Mouse (Mus musculus): ENCODE data around the gene Esrp2. TPM values are rescaled to one million over a fixed set of nuclear protein-coding genes. Genes with fewer than 3 reads are reported as not detected.

The Esrp2 gene
- total and polyA plus RNA-seq, 3 experiments: 0.24 to 0.30 TPM; not detected in 1

GRCm38 (mm10) chr8:106157419-106157818 lies 20.6 kb upstream of the Esrp2 start:
- dilution Hi-C loops (cut with MboI; ENCODE audit: extremely low pct_ligation_motif_present, extremely low pct_unique_long_range_greater_than_20kb, low sequenced_read_pairs) (no loop called here), in situ Hi-C loops (cut with MboI; ENCODE audit: low pct_ligation_motif_present, low pct_unique_long_range_greater_than_20kb, low sequenced_read_pairs) (no loop called here)
- H3K79me2 ChIP-seq (replicated peaks; ENCODE audit: control insufficient read depth, extremely low read depth, insufficient read depth, poor library complexity, severe bottlenecking): no peaks in the 10 kb centered on the region
- no peaks in the 10 kb centered on the region for H3K9me3 ChIP-seq (replicated peaks; ENCODE audit: low read length)
- H3K4me3 ChIP-seq (replicated peaks in 1 of 3; ENCODE audit: low read depth in 2 of 3, low read length in 2 of 3, poor library complexity in 1 of 3): no peak overlapping the region
- no peak for DNase-seq (ENCODE audit: extremely low read depth)
- H3K27ac ChIP-seq (ENCODE audit: insufficient read depth, low read depth): no peak overlapping the region
- H3K27me3 ChIP-seq (replicated peaks): no peaks in the 10 kb centered on the region
- TF ChIP-seq ZMIZ1 (IDR thresholded peaks at IDR 0.05; ENCODE audit: low read depth, low read length): no peak
- TF ChIP-seq RCOR1 (conservative IDR thresholded peaks at IDR 0.05; ENCODE audit: low read depth, low read length): no peak
- no peak for TF ChIP-seq EP300 (IDR thresholded peaks at IDR 0.05; ENCODE audit: low read length)
- no peak for TF ChIP-seq MAFK (IDR thresholded peaks at IDR 0.05; ENCODE audit: insufficient replicate concordance, low read length)
- no peak for TF ChIP-seq MXI1 (IDR thresholded peaks at IDR 0.05; ENCODE audit: low read depth, low read length)
- TF ChIP-seq ZNF384 (IDR thresholded peaks at IDR 0.05; ENCODE audit: low read depth, low read length): no peak
- no peak for TF ChIP-seq E2F4 (IDR thresholded peaks at IDR 0.05; ENCODE audit: insufficient replicate concordance, low read depth, low read length)
- TF ChIP-seq USF2 (conservative IDR thresholded peaks at IDR 0.05; ENCODE audit: low read depth, low read length): no peak
- TF ChIP-seq CHD2 (IDR thresholded peaks at IDR 0.05; ENCODE audit: low read length): no peak
- no peak for TF ChIP-seq SMC3 (IDR thresholded peaks at IDR 0.05; ENCODE audit: low read depth, low read length)
- TF ChIP-seq MAX (IDR thresholded peaks at IDR 0.05; ENCODE audit: low read length): no peak
- TF ChIP-seq ETS1 (conservative IDR thresholded peaks at IDR 0.05; ENCODE audit: low read depth, low read length): no peak
- no peak for TF ChIP-seq UBTF (IDR thresholded peaks at IDR 0.05; ENCODE audit: low read depth, low read length)
- TF ChIP-seq IRF4 (IDR thresholded peaks at IDR 0.05; ENCODE audit: low read depth, low read length): no peak
- TF ChIP-seq MEF2A (IDR thresholded peaks at IDR 0.05; ENCODE audit: borderline replicate concordance, low read depth, low read length): no peak
- no peak for TF ChIP-seq NELFE (IDR thresholded peaks at IDR 0.05; ENCODE audit: low read depth, low read length)
- H3K4me2 ChIP-seq (ENCODE audit: insufficient read depth, low read depth, poor library complexity, severe bottlenecking): no peak overlapping the region
- H3K9ac ChIP-seq (ENCODE audit: insufficient read depth, low read depth): no peak overlapping the region
- H3K4me1 ChIP-seq (ENCODE audit: control insufficient read depth in 1 of 2, insufficient read depth in 2 of 2): peaks cover 0 to 16% of the 10 kb centered on the region in 2 experiments; a peak in 3 of 4 replicates
- peaks cover 18 to 67% of the 10 kb centered on the region in 2 experiments for H3K36me3 ChIP-seq (replicated peaks in 1 of 2; ENCODE audit: control insufficient read depth in 1 of 2, insufficient read depth in 1 of 2, low read length in 1 of 2)

- TF ChIP-seq E2F4 (IDR thresholded peaks at IDR 0.05; ENCODE audit: insufficient replicate concordance, low read depth, low read length) (no peak), USF1 (IDR thresholded peaks at IDR 0.05; ENCODE audit: low read depth, low read length) (no peak), PAX5 (IDR thresholded peaks at IDR 0.05; ENCODE audit: low read length) (no peak), EP300 (IDR thresholded peaks at IDR 0.05; ENCODE audit: low read length) (no peak), KAT2A (IDR thresholded peaks at IDR 0.05; ENCODE audit: insufficient replicate concordance, low read length) (no peak), MAFK (IDR thresholded peaks at IDR 0.05; ENCODE audit: insufficient replicate concordance, low read length) (no peak), NELFE (IDR thresholded peaks at IDR 0.05; ENCODE audit: low read depth, low read length) (no peak), GABPA (IDR thresholded peaks at IDR 0.05; ENCODE audit: insufficient replicate concordance, low read depth, low read length) (no peak), ZC3H11A (IDR thresholded peaks at IDR 0.05; ENCODE audit: low read depth, low read length) (no peak), TBP (conservative IDR thresholded peaks at IDR 0.05; ENCODE audit: low read depth, low read length) (no peak), IRF4 (IDR thresholded peaks at IDR 0.05; ENCODE audit: low read depth, low read length) (no peak), NRF1 (IDR thresholded peaks at IDR 0.05; ENCODE audit: low read depth, low read length) (no peak), JUND (conservative IDR thresholded peaks at IDR 0.05; ENCODE audit: low read depth, low read length) (no peak), SIN3A (IDR thresholded peaks at IDR 0.05; ENCODE audit: low read length) (no peak)
- Histone ChIP-seq H3K4me2 (ENCODE audit: insufficient read depth, low read depth, poor library complexity, severe bottlenecking) (no peak overlapping the region), H3K4me1 (ENCODE audit: control insufficient read depth in 1 of 2, insufficient read depth in 2 of 2) (peaks cover 12 to 36% of the 10 kb centered on the region in 2 experiments; a peak in 3 of 4 replicates), H3K79me2 (replicated peaks; ENCODE audit: control insufficient read depth, extremely low read depth, insufficient read depth, poor library complexity, severe bottlenecking) (no peaks in the 10 kb centered on the region), H3K4me3 (replicated peaks in 1 of 3; ENCODE audit: low read depth in 2 of 3, low read length in 2 of 3, poor library complexity in 1 of 3) (no peak overlapping the region), H3K9ac (ENCODE audit: insufficient read depth, low read depth) (no peak overlapping the region), H3K27ac (ENCODE audit: insufficient read depth, low read depth) (no peak overlapping the region), H3K9me3 (replicated peaks; ENCODE audit: low read length) (no peaks in the 10 kb centered on the region), H3K27me3 (replicated peaks) (no peaks in the 10 kb centered on the region), H3K36me3 (replicated peaks in 1 of 2; ENCODE audit: control insufficient read depth in 1 of 2, insufficient read depth in 1 of 2, low read length in 1 of 2) (peaks cover 5 to 30% of the 10 kb centered on the region in 2 experiments)
- in situ Hi-C loops (cut with MboI; ENCODE audit: low pct_ligation_motif_present, low pct_unique_long_range_greater_than_20kb, low sequenced_read_pairs) (no loop called here), dilution Hi-C loops (cut with MboI; ENCODE audit: extremely low pct_ligation_motif_present, extremely low pct_unique_long_range_greater_than_20kb, low sequenced_read_pairs) (no loop called here)
- no peak for DNase-seq (ENCODE audit: extremely low read depth)
Measured at GRCm38 (mm10) chr8:106152876-106153275, 16.1 kb upstream of the Esrp2 start.

All from CH12.LX (cell line).